Mouse (Mus musculus) E14TG2a.4 (cell line): Measurements from ENCODE around the gene Arhgef10l.

ENCODE experiments used
- CTCF ChIP-seq: conservative IDR thresholded peaks from 2 replicates; pipeline ENCODE4 v1.5.1; 2014; ENCODE audit warnings: low read length
- POU5F1 ChIP-seq: IDR thresholded peaks from 2 replicates; pipeline ENCODE4 v1.6.1; 2014; ENCODE audit warnings: low read length, borderline replicate concordance

DNA sequence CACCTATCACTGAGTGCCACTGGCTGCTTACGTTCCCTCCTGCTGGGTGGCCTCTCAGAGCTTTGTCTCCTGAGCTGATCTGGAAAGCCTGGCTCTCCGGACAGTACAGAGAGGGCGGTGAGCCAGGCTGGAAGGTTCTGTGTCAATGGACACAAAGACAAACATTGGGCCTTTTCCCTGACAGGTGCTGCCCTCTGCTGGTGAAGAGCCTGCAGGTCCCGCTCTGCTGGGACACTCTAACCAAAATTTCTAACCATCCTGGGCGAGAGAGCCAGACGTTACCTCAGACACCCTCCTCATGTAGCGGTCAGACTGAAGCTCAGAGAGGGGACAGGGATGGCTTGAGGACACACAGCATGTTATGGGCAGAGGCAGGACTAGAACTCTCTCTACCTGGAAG, 118.3 kb downstream of the Arhgef10l start:
- peak; percentile 82 for TF ChIP-seq CTCF
- no peak for TF ChIP-seq POU5F1
